Mouse (Mus musculus): Measurements from ENCODE around the gene Abracl. TPM values are rescaled to one million over a fixed set of nuclear protein-coding genes. Genes with fewer than 3 reads are reported as not detected.

Abracl gene
- polyA plus RNA-seq, 1 experiment = 61.8 TPM

DNA sequence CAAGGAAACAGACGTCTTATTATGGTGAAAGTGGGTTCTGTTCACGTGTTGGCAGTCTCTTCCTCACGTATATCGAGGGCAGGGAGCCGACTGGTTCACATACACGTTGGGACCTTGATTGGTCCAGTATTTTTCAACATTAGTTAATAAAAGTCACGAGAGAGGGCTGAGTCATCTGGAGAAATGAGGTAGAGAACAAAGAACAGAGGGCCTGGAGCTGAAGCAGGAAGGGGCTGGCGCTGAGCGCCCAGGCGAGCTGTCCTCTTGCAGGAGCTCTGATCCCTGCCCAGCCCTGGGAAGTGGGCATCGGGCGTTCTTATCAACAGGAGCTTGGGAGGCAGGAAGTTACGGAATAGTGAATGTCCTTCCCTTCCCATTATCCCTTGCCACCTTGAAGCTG is 36.7 kb upstream of the Abracl start:
- no peak for DNase-seq (ENCODE audit: low read depth)
- TF ChIP-seq POLR2A (IDR thresholded peaks at IDR 0.05; ENCODE audit: borderline replicate concordance, extremely low read depth, insufficient read depth, insufficient read length, poor library complexity, severe bottlenecking) = no peak
- no peak for TF ChIP-seq CTCF (IDR thresholded peaks at IDR 0.05; ENCODE audit: borderline replicate concordance, extremely low read depth, insufficient read depth, insufficient read length)

DNA sequence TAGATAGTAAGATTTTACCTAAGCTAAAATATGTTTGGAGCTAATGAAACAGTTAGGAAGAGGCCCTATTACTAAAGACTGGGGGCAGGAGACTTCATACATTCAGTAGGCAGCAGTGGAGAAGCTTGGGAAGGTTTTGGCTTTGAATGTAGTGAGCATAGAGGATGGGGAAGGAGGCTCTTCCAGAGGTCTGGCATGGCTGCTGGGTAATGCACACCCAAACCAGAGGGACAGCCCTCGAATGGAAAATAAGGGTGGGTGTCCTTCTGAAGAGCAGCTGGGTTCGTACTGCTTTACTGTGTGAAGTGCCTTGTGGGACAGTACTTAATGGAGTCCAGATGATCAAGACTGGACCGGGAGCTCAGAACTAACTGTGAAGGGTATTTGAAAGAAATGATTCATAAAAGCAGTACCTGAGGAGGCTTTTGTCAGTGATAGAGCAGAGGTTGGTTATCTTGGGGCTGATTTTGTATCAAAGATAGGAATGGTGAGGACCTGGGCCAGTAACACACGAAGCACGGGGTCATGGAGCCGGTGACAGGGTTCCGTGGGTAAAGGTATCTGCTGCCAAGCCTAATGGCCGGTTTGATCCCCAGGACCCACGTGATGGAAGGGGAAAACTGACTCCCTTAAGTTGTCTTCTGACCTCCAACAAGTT is 35.7 kb upstream of the Abracl start:
- no peak for DNase-seq (ENCODE audit: low read depth)
- TF ChIP-seq POLR2A (IDR thresholded peaks at IDR 0.05; ENCODE audit: borderline replicate concordance, extremely low read depth, insufficient read depth, insufficient read length, poor library complexity, severe bottlenecking) = no peak
- TF ChIP-seq CTCF (IDR thresholded peaks at IDR 0.05; ENCODE audit: borderline replicate concordance, extremely low read depth, insufficient read depth, insufficient read length) = no peak

DNA sequence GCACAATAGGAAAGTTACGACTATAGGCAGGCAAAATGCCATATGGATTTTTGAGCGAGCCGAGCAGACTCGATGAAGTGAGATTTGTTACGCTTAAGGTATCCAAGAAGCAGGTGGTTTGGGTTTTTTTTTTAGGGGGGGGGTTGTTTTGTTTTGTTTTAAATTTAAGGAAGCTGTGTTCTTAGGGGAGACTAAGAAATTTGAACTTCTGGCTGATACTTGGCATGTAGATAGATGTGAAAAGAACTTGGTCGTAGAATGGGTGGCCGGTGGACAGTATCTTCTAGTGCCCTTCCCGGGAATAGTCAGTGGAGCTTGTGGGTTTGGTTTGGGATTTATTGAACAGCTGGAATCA is 33.3 kb upstream of the Abracl start:
- DNase-seq (ENCODE audit: low read depth) = no peak
- TF ChIP-seq CTCF (IDR thresholded peaks at IDR 0.05; ENCODE audit: borderline replicate concordance, extremely low read depth, insufficient read depth, insufficient read length) (no peak), POLR2A (IDR thresholded peaks at IDR 0.05; ENCODE audit: borderline replicate concordance, extremely low read depth, insufficient read depth, insufficient read length, poor library complexity, severe bottlenecking) (no peak)

DNA sequence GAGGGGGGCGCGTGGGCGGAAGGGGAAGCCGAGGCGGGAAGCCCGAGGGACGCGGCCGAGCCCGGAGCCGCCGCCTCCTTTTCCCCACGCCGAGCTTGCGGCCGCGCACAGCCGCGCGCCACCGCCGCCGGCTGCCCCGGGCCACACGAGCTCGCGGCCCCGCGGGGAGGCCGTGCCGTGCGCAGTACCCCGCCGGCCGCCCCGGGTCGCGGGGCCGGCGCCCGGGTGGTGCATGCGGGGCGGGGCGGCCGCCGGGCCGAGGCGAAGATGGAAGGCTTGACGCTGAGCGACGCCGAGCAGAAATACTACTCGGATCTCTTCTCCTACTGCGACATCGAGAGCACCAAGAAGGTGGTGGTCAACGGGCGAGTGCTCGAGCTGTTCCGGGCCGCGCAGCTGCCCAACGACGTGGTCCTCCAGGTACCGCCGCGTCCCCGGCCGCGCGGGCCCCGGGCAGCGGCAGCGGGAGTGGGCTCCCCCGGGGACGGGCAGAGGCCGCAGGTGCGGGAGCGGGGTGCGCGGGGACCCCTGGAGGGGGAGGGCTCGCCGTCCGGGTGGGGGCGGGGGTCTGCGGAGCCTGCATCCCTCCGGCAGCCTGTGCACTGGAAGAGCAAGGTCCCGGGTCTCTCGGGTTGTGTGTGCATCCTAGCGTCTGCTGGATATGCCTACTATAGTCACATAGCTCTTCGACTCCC is 32.8 kb upstream of the Abracl start, which contains the start of gene Reps1:
Reps1 (plus strand) TSS at position 166 of the 695 bp plus-strand sequence.
- TF ChIP-seq CTCF (IDR thresholded peaks at IDR 0.05; ENCODE audit: borderline replicate concordance, extremely low read depth, insufficient read depth, insufficient read length) (no peak), POLR2A (IDR thresholded peaks at IDR 0.05; ENCODE audit: borderline replicate concordance, extremely low read depth, insufficient read depth, insufficient read length, poor library complexity, severe bottlenecking) (peak; percentile 22; the same call in 1 of the 2 replicates)
- DNase-seq (ENCODE audit: low read depth) = peak; percentile 74

DNA sequence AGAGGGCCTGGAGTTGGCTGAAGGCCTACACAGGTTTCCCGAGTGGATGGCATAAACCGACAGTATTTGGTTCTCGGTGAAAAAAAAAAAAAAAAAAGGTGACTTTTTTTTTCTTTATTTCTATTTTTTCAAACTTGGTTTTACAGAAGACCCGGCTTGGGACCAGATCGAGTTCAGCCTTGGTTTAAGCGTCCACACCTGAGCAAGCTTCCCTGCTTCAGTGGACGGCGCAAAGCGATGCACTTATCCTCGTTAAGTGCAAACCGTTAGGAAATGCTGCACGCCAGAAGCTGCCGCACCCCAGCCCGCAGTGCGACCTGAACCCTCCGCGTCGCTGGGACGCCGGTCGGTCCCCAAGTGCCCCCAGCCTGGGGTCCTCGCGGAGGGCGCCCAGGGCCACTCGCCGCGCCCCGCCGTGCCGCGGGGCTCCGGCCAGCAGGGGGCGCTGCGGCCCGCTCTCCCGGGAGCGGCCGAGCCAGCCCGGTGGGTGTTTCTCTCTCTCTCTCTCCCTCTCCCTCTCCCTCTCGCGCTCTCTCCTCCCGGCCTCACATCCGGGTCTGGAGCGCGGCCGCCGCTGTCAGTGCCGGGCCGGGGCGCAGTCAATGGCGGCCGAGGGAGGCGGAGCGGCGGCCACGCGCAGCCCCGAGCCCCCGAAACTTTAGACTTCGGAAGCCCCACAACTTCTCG is 32.1 kb upstream of the Abracl start:
- DNase-seq (ENCODE audit: low read depth) = peak; percentile 93
- peak; percentile 86 for TF ChIP-seq POLR2A (IDR thresholded peaks at IDR 0.05; ENCODE audit: borderline replicate concordance, extremely low read depth, insufficient read depth, insufficient read length, poor library complexity, severe bottlenecking)
- TF ChIP-seq CTCF (IDR thresholded peaks at IDR 0.05; ENCODE audit: borderline replicate concordance, extremely low read depth, insufficient read depth, insufficient read length) = peak; percentile 80

DNA sequence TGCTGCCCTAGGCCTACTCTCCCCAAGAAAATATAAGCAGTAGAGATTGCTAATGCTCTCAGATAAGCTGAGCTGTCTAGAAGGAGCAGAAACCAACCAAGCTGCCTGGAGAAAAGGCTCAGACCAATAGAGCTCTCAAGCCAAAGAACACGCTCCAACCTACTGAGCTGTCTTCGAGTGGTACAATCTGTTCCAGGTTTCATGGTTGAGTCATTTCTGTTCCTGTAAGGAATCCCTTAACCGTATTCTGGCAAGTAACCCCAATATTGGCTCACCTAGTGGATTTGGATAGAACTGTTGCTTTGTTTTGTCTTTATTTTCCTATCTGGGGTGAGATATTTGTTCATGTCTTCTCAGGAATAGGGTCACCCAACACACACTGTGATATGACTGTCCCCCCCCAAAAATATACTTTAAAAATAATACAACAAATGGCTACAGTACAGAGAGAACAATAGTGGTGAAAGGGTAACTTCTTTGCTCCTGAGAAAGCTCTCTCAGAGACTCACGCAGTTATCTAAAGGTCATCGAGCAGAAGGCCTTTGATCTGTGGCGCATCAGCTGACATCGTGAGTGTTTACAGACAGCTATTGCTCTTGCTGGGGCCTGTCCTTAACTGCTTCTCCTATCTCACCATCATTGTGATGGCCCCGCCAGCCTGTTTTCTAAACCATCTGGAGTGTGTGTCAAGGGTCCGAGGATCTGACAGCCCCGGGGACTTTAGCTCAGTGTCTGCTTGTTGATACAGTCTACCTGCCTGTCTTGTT is 24.5 kb upstream of the Abracl start:
- TF ChIP-seq POLR2A (IDR thresholded peaks at IDR 0.05; ENCODE audit: borderline replicate concordance, extremely low read depth, insufficient read depth, insufficient read length, poor library complexity, severe bottlenecking) = no peak
- no peak for TF ChIP-seq CTCF (IDR thresholded peaks at IDR 0.05; ENCODE audit: borderline replicate concordance, extremely low read depth, insufficient read depth, insufficient read length)

DNA sequence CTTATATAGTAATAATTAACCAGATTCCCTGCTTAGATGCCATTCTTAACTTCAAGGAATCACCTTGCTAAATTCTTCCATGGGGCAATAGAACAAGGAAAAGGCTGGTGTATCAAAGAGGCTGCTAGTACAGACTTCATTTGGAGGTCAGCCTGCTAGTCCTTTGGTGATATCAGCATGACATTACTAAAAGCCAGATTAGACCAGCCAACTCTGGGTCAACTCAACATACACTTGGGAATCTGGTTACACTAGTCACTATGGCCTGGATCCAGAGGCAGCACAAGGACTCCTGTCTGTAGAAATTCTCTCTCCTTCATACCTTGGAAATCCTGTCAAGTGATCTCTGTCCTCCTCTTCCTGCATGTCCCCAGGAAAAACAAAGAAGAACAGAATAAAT is 23.3 kb upstream of the Abracl start:
- TF ChIP-seq POLR2A (IDR thresholded peaks at IDR 0.05; ENCODE audit: borderline replicate concordance, extremely low read depth, insufficient read depth, insufficient read length, poor library complexity, severe bottlenecking) (no peak), CTCF (IDR thresholded peaks at IDR 0.05; ENCODE audit: borderline replicate concordance, extremely low read depth, insufficient read depth, insufficient read length) (no peak)

More for the DNA sequence above, 24.5 kb upstream of the Abracl start:
- no peak for DNase-seq (ENCODE audit: low read depth)

DNA sequence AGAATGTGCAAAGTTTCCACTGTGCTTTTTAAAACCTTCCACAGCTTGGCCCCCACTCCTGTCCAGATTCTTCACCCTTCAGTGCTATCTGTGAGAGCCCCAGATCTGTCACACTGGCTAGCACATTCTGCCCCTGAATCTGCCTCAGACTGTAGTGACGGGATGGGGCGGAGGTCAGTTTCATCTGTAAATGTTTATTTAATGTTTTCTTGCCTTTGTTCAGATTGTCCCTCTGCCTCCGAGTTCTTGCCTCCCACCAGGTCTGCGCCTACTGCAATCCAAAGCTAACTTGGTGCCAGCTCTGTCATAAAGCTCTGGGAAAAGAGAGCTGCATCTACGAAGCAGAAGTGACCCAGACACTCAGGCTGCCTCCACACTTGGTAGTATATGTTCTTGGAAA is 13.8 kb upstream of the Abracl start:
- DNase-seq (ENCODE audit: low read depth) = no peak
- TF ChIP-seq POLR2A (IDR thresholded peaks at IDR 0.05; ENCODE audit: borderline replicate concordance, extremely low read depth, insufficient read depth, insufficient read length, poor library complexity, severe bottlenecking) (no peak), CTCF (IDR thresholded peaks at IDR 0.05; ENCODE audit: borderline replicate concordance, extremely low read depth, insufficient read depth, insufficient read length) (no peak)

More for the DNA sequence above, 23.3 kb upstream of the Abracl start:
- DNase-seq (ENCODE audit: low read depth) = no peak

DNA sequence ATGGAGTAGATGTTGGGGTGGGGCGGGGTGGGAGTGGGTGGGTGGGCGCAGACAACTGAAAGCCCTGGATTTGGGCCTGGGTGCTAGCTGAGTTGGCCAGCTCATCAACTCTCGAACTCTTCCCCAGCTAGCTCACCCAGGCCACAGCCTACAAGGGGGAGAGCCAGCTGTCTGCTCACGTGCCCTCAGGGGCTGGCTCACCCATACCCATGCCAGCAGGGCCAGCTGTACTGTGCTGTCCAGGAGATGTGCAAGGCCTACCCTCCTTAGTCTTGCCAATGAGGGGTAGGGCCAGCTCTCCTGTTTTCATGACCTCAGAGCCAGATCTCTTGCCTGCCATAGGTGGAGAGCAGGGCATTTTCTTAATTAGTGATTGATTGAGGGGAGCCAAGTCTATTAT is 11.3 kb upstream of the Abracl start:
- no peak for DNase-seq (ENCODE audit: low read depth)
- TF ChIP-seq CTCF (IDR thresholded peaks at IDR 0.05; ENCODE audit: borderline replicate concordance, extremely low read depth, insufficient read depth, insufficient read length) (no peak), POLR2A (IDR thresholded peaks at IDR 0.05; ENCODE audit: borderline replicate concordance, extremely low read depth, insufficient read depth, insufficient read length, poor library complexity, severe bottlenecking) (no peak)

DNA sequence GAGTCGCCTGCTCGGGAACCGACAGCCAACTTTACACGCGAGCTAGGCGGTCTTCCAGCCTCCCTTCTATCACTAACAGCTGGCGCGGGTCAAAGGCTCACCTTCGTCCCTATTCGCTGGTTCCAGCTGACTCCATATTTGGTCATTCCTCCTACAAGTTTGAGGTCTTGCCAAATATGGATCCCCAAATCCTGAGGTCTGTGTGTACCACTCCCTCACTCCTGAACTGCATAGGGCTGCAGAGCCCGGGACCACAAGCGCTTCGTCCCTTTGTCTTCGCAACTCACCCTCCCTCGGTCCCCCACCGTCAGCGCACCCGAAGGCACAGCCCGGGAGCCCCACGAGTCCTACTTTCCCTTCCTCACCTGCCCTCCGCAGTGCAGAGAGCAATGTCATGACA is 776 bp downstream of the Abracl start:
- peak; percentile 85 for DNase-seq (ENCODE audit: low read depth)
- TF ChIP-seq CTCF (IDR thresholded peaks at IDR 0.05; ENCODE audit: borderline replicate concordance, extremely low read depth, insufficient read depth, insufficient read length) (no peak), POLR2A (IDR thresholded peaks at IDR 0.05; ENCODE audit: borderline replicate concordance, extremely low read depth, insufficient read depth, insufficient read length, poor library complexity, severe bottlenecking) (peak; percentile 23; the same call in 1 of the 2 replicates)
